Mouse (Mus musculus) intestine, postnatal 0 days (tissue): ENCODE measurements around the gene Ap2a2. TPM values are rescaled to one million over a fixed set of nuclear protein-coding genes. Genes with fewer than 3 reads are reported as not detected.
"Not testable (repeated sequence)": the region's sequence is repeated elsewhere in the genome, so short reads cannot be mapped to it uniquely, and the experiment has no call there.

Experiments used
- ATAC-seq: fragments of 200-750 bp; cut with Nextera tagmentation; 2 replicates; pipeline ENCODE4 v1.8.0; 2017; ENCODE audit warnings: mild to moderate bottlenecking, moderate TSS enrichment, moderate library complexity
- H3K27ac ChIP-seq: fragments of 300-500 bp; sonication (generic); 2 replicates; pipeline ENCODE4 v1.5.1; 2014; ENCODE audit warnings: mild to moderate bottlenecking, low read depth, low read length, moderate library complexity
- H3K27me3 ChIP-seq: fragments of 300-500 bp; sonication (generic); replicated peaks from 2 replicates; pipeline ENCODE4 v1.6.1; 2014; ENCODE audit warnings: low read length, mixed read lengths; ENCODE audit not compliant: control insufficient read depth, insufficient read depth
- H3K36me3 ChIP-seq: fragments of 300-500 bp; sonication (generic); 2 replicates; pipeline ENCODE4 v1.6.1; 2014; ENCODE audit warnings: mild to moderate bottlenecking, moderate library complexity; ENCODE audit not compliant: control insufficient read depth, insufficient read depth
- H3K4me1 ChIP-seq: fragments of 300-500 bp; sonication (generic); replicated peaks from 2 replicates; pipeline ENCODE4 v1.6.1; 2014; ENCODE audit warnings: antibody characterized with exemption, low read length, mixed read lengths; ENCODE audit not compliant: control insufficient read depth, insufficient read depth
- H3K4me2 ChIP-seq: fragments of 300-500 bp; sonication (generic); replicated peaks from 2 replicates; pipeline ENCODE4 v1.6.1; 2014; ENCODE audit warnings: low read depth, mild to moderate bottlenecking, moderate library complexity
- H3K4me3 ChIP-seq: fragments of 300-500 bp; sonication (generic); 2 replicates; pipeline ENCODE4 v1.5.1; 2014; ENCODE audit warnings: low read depth, low read length
- H3K9ac ChIP-seq: fragments of 300-500 bp; sonication (generic); 2 replicates; pipeline ENCODE4 v1.6.1; 2014; ENCODE audit warnings: mild to moderate bottlenecking, low read depth, low read length
- H3K9me3 ChIP-seq: fragments of 300-500 bp; sonication (generic); 2 replicates; pipeline ENCODE4 v1.6.1; 2016; ENCODE audit warnings: mixed run types; ENCODE audit not compliant: control insufficient read depth
- CTCF ChIP-seq: sonication (generic); IDR thresholded peaks from 2 replicates; pipeline ENCODE4 v1.5.1; 2016; ENCODE audit warnings: low read depth, mild to moderate bottlenecking, control low read depth, antibody characterized with exemption, moderate library complexity
- WGBS: fragments of 180-500 bp; shearing (Covaris S2); extraction: QIAGEN DNeasy Blood & Tissue Kit; methylation state at CpG from one replicate; pipeline ENCODE4 v1.1.7; 2014; 5-methylcytosine and 5-hydroxymethylcytosine counted together
- polyA plus RNA-seq: library from polyadenylated mRNA; unstranded; fragments of >200 nt; fragmentation: Nextera tagmentation; extraction: Ambion mirVana; gene quantifications from 2 replicates; pipeline ENCODE4 v1.2.1, GENCODE M21; 2015

The Ap2a2 gene
- polyA plus RNA-seq, 1 experiment from 2014 or later: 69.7 TPM

GRCm38 (mm10) chr7:141612791-141613190 is 50.8 kb downstream of the Ap2a2 start:
- peaks cover 85% of the 10 kb centered on the region for H3K36me3 ChIP-seq
- H3K27me3 ChIP-seq: no peaks in the 10 kb centered on the region
- H3K4me2 ChIP-seq: no peak overlapping the region
- TF ChIP-seq CTCF: no peak
- H3K4me1 ChIP-seq: peaks cover 6% of the 10 kb centered on the region; the same call in 1 of the 2 replicates
- no peaks in the 10 kb centered on the region for H3K9me3 ChIP-seq
- H3K4me3 ChIP-seq: no peak overlapping the region
- H3K27ac ChIP-seq: peak overlapping the region; percentile 77; the same call in 1 of the 2 replicates
- ATAC-seq: no peak
- WGBS: 51% methylated on average over 13 of the region's 13 CpGs
- H3K9ac ChIP-seq: no peak overlapping the region

GRCm38 (mm10) chr7:141614329-141614832 is 52.4 kb downstream of the Ap2a2 start:
- no peak overlapping the region for H3K4me2 ChIP-seq
- H3K9me3 ChIP-seq: no peaks in the 10 kb centered on the region
- no peak for TF ChIP-seq CTCF
- peaks cover 90% of the 10 kb centered on the region for H3K36me3 ChIP-seq
- H3K4me1 ChIP-seq: peaks cover 6% of the 10 kb centered on the region; the same call in 1 of the 2 replicates
- peak; percentile 83 for ATAC-seq
- WGBS: 38% methylated on average over 5 of the region's 5 CpGs
- no peak overlapping the region for H3K9ac ChIP-seq
- H3K4me3 ChIP-seq: no peak overlapping the region
- no peaks in the 10 kb centered on the region for H3K27me3 ChIP-seq
- peak overlapping the region; percentile 78 for H3K27ac ChIP-seq

- no peaks in the 10 kb centered on the region for H3K27me3 ChIP-seq
- H3K27ac ChIP-seq: peak overlapping the region; percentile 17; the same call in 1 of the 2 replicates
- TF ChIP-seq CTCF: peak; percentile 60
- peaks cover 82% of the 10 kb centered on the region for H3K36me3 ChIP-seq
- no peak overlapping the region for H3K4me2 ChIP-seq
- 85% methylated on average over 2 of the region's 2 CpGs for WGBS
- no peak overlapping the region for H3K4me3 ChIP-seq
- H3K4me1 ChIP-seq: no peaks in the 10 kb centered on the region; the same call in 1 of the 2 replicates
- no peaks in the 10 kb centered on the region for H3K9me3 ChIP-seq
- no peak overlapping the region for H3K9ac ChIP-seq
- ATAC-seq: no peak
These were observed 62.2 kb downstream of the Ap2a2 start for GRCm38 (mm10) chr7:141624214-141624613.

- peak; percentile 89 for ATAC-seq
- Histone ChIP-seq H3K4me2 (no peak overlapping the region), H3K4me1 (no peaks in the 10 kb centered on the region; the same call in 1 of the 2 replicates), H3K27me3 (no peaks in the 10 kb centered on the region), H3K27ac (peak overlapping the region; percentile 63), H3K4me3 (no peak overlapping the region), H3K36me3 (peaks cover 84% of the 10 kb centered on the region), H3K9ac (no peak overlapping the region), H3K9me3 (no peaks in the 10 kb centered on the region)
- no peak for TF ChIP-seq CTCF
- 46% methylated on average over 6 of the region's 6 CpGs for WGBS
These were observed 63.3 kb downstream of the Ap2a2 start for GRCm38 (mm10) chr7:141625120-141625810.

GRCm38 (mm10) chr7:141628018-141628417 is 66.0 kb downstream of the Ap2a2 start:
- TF ChIP-seq CTCF: no peak
- Histone ChIP-seq H3K9ac (no peak overlapping the region), H3K4me3 (no peak overlapping the region), H3K4me1 (no peaks in the 10 kb centered on the region; the same call in 1 of the 2 replicates), H3K9me3 (no peaks in the 10 kb centered on the region), H3K4me2 (no peak overlapping the region), H3K27ac (no peak overlapping the region), H3K27me3 (no peaks in the 10 kb centered on the region), H3K36me3 (peaks cover 83% of the 10 kb centered on the region)
- no peak for ATAC-seq
- 80% methylated on average over 2 of the region's 2 CpGs for WGBS

GRCm38 (mm10) chr7:141629241-141629640 is 67.3 kb downstream of the Ap2a2 start:
- H3K9ac ChIP-seq: no peak overlapping the region
- TF ChIP-seq CTCF: no peak
- ATAC-seq: no peak
- H3K4me2 ChIP-seq: no peak overlapping the region
- no peaks in the 10 kb centered on the region for H3K9me3 ChIP-seq
- no peak overlapping the region for H3K27ac ChIP-seq
- H3K27me3 ChIP-seq: no peaks in the 10 kb centered on the region
- WGBS: 90% methylated on average over 3 of the region's 3 CpGs
- no peak overlapping the region for H3K4me3 ChIP-seq
- H3K36me3 ChIP-seq: peaks cover 84% of the 10 kb centered on the region
- no peaks in the 10 kb centered on the region; the same call in 1 of the 2 replicates for H3K4me1 ChIP-seq

GRCm38 (mm10) chr7:141638077-141638476 is 76.1 kb downstream of the Ap2a2 start:
- not testable (repeated sequence) for H3K4me3 ChIP-seq, H3K27me3 ChIP-seq, H3K4me2 ChIP-seq, H3K9ac ChIP-seq, H3K9me3 ChIP-seq, H3K27ac ChIP-seq, H3K4me1 ChIP-seq
- peak; percentile 38 for ATAC-seq
- WGBS: 94% methylated on average over 1 of the region's 3 CpGs
- H3K36me3 ChIP-seq: peaks cover 19% of the 10 kb centered on the region; the same call in 1 of the 2 replicates

- H3K9ac ChIP-seq, H3K9me3 ChIP-seq, H3K27me3 ChIP-seq, H3K4me2 ChIP-seq, H3K27ac ChIP-seq, H3K4me1 ChIP-seq, H3K4me3 ChIP-seq: not testable (repeated sequence)
- H3K36me3 ChIP-seq: peaks cover 13% of the 10 kb centered on the region; the same call in 1 of the 2 replicates
- peak; percentile 54 for ATAC-seq
- 90% methylated on average over 5 of the region's 8 CpGs for WGBS
These were observed 76.8 kb downstream of the Ap2a2 start for GRCm38 (mm10) chr7:141638513-141639334.
